Mouse (Mus musculus) cortical plate, adult 2 months (tissue): ENCODE measurements around the gene Otx1.

Source experiments
- CTCF ChIP-seq: fragments of 200-500 bp; IDR thresholded peaks from 2 replicates; pipeline ENCODE4 v1.5.1; 2011; ENCODE audit warnings: mild to moderate bottlenecking, control low read depth, low read length; ENCODE audit not compliant: insufficient read depth; ENCODE audit errors: extremely low read depth
- POLR2A ChIP-seq: fragments of 200-500 bp; IDR thresholded peaks from 2 replicates; pipeline ENCODE4 v1.6.1; 2011; ENCODE audit warnings: mild to moderate bottlenecking, low read length, control low read depth; ENCODE audit not compliant: insufficient read depth; ENCODE audit errors: extremely low read depth

DNA sequence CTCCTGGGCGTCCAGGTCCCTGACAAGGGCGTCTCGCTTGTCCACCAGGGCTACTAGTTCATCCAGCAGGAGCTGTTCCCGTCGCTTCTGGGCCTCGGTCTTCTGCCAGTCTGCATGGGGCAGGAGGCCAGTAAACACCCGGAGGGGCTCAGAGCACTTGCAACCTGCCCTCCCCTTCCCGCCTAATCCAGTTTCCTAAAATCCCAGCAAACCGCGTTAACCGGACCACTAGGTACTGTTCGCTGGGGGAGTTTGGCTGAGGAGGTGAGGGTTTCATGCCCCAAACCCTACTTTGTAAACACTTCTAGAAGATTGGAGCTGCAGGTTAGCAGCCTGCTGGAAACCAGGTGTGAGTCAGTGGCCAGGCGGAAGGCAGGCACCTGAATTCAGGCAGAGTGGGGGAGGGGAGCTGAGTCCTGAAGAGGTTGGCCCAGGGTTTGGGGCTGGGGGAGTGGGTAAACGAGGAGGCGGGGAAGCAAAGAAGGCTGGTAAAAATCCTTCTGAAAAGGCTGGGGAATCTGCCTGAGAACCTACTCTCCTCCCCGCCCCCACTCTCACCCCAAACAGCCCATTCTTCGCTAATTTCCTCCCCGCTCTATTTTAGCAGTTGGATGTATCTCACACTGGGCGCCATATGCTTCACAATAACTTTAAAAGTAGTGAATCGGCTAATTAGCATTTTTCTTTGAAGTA is 4.5 kb upstream of the Otx1 start:
- TF ChIP-seq CTCF (no peak), POLR2A (no peak)
